Mouse (Mus musculus) embryonic facial prominence, embryonic 11.5 days (tissue): Measurements from ENCODE around the gene 0610010F05Rik. TPM values are rescaled to one million over a fixed set of nuclear protein-coding genes. Genes with fewer than 3 reads are reported as not detected.

Experiments used
- ATAC-seq: fragments of 200-750 bp; cut with Nextera tagmentation; replicated peaks from 2 replicates; pipeline ENCODE4 v1.8.0; 2017; ENCODE audit warnings: low read depth; ENCODE audit not compliant: insufficient number of reproducible peaks, low FRiP score, low TSS enrichment
- DNase-seq: peaks from one replicate; pipeline ENCODE4 v3.0.0-alpha.2; 2015; ENCODE audit warnings: low spot score
- H3K27ac ChIP-seq: fragments of 300-500 bp; sonication (generic); replicated peaks from 2 replicates; pipeline ENCODE4 v1.5.1; 2014; ENCODE audit warnings: mild to moderate bottlenecking, low read depth, low read length, control low read depth
- H3K27me3 ChIP-seq: fragments of 300-500 bp; sonication (generic); 2 replicates; pipeline ENCODE4 v1.6.1; 2014; ENCODE audit warnings: mild to moderate bottlenecking, low read length, moderate library complexity, mixed read lengths; ENCODE audit not compliant: control insufficient read depth, insufficient read depth
- H3K36me3 ChIP-seq: fragments of 300-500 bp; sonication (generic); replicated peaks from 2 replicates; pipeline ENCODE4 v1.6.1; 2014; ENCODE audit warnings: low read depth, mild to moderate bottlenecking, low read length, moderate library complexity, mixed read lengths; ENCODE audit not compliant: control insufficient read depth, insufficient read depth
- H3K4me1 ChIP-seq: fragments of 300-500 bp; sonication (generic); 2 replicates; pipeline ENCODE4 v1.6.1; 2014; ENCODE audit warnings: low read length, mixed read lengths; ENCODE audit not compliant: control insufficient read depth, insufficient read depth
- H3K4me2 ChIP-seq: fragments of 300-500 bp; sonication (generic); 2 replicates; pipeline ENCODE4 v1.6.1; 2014; ENCODE audit warnings: low read depth, mild to moderate bottlenecking, control low read depth, low read length, moderate library complexity
- H3K4me3 ChIP-seq: fragments of 300-500 bp; sonication (generic); 2 replicates; pipeline ENCODE4 v1.5.1; 2014; ENCODE audit warnings: low read depth, low read length, control low read depth
- H3K9ac ChIP-seq: fragments of 300-500 bp; sonication (generic); replicated peaks from 2 replicates; pipeline ENCODE4 v1.6.1; 2014; ENCODE audit warnings: mild to moderate bottlenecking, control low read depth, low read length
- H3K9me3 ChIP-seq: fragments of 300-500 bp; sonication (generic); replicated peaks from 2 replicates; pipeline ENCODE4 v1.6.1; 2016; ENCODE audit warnings: mild to moderate bottlenecking, low read length, inconsistent platforms, mixed read lengths; ENCODE audit not compliant: control insufficient read depth
- WGBS: fragments of 180-500 bp; shearing (Covaris S2); extraction: QIAGEN DNeasy Blood & Tissue Kit; methylation state at CpG from one replicate; pipeline ENCODE4 v1.1.7; 2014; 5-methylcytosine and 5-hydroxymethylcytosine counted together
- polyA plus RNA-seq: library from polyadenylated mRNA; unstranded; fragments of >200 nt; fragmentation: Nextera tagmentation; extraction: Ambion mirVana; gene quantifications from 2 replicates; pipeline ENCODE4 v1.2.1, GENCODE M21; 2014

0610010F05Rik gene
- polyA plus RNA-seq, 1 experiment from 2014 or later: 36.8 TPM

GRCm38 (mm10) chr11:23557039-23557630 lies 76.3 kb downstream of the 0610010F05Rik start:
- no peak overlapping the region for H3K9ac ChIP-seq
- H3K4me1 ChIP-seq: no peaks in the 10 kb centered on the region
- H3K27me3 ChIP-seq: no peaks in the 10 kb centered on the region
- no peaks in the 10 kb centered on the region for H3K9me3 ChIP-seq
- ATAC-seq (no peak), DNase-seq (no peak)
- H3K4me2 ChIP-seq: no peak overlapping the region
- H3K4me3 ChIP-seq: no peak overlapping the region
- WGBS: 58% methylated on average over 6 of the region's 6 CpGs
- no peaks in the 10 kb centered on the region for H3K36me3 ChIP-seq
- H3K27ac ChIP-seq: no peak overlapping the region

- Histone ChIP-seq H3K27me3 (no peaks in the 10 kb centered on the region), H3K27ac (no peak overlapping the region), H3K4me1 (no peaks in the 10 kb centered on the region), H3K9me3 (no peaks in the 10 kb centered on the region), H3K4me2 (no peak overlapping the region), H3K9ac (no peak overlapping the region), H3K36me3 (no peaks in the 10 kb centered on the region), H3K4me3 (no peak overlapping the region)
- DNase-seq: no peak
- no peak for ATAC-seq
- 85% methylated on average over 2 of the region's 2 CpGs for WGBS
These were observed 96.0 kb downstream of the 0610010F05Rik start for GRCm38 (mm10) chr11:23537446-23537845.

- H3K4me3 ChIP-seq: no peak within 1 kb of the TSS
- no peaks in the 10 kb centered on the region for H3K36me3 ChIP-seq
- no peak within 1 kb of the TSS for H3K4me2 ChIP-seq
- no peak for DNase-seq
- H3K4me1 ChIP-seq: no peaks in the 10 kb centered on the region
- ATAC-seq: no peak
- no peak within 1 kb of the TSS for H3K27ac ChIP-seq
- 47% methylated on average over 5 of the region's 5 CpGs for WGBS
- H3K9ac ChIP-seq: no peak within 1 kb of the TSS
- no peaks in the 10 kb centered on the region for H3K9me3 ChIP-seq
- H3K27me3 ChIP-seq: no peaks in the 10 kb centered on the region
These were observed 112.8 kb downstream of the 0610010F05Rik start, which contains the start of gene 1700093K21Rik for GRCm38 (mm10) chr11:23520473-23521205. Gene 1700093K21Rik, minus strand, starts transcription at chr11:23521155.

GRCm38 (mm10) chr11:23518981-23519380 lies 114.5 kb downstream of the 0610010F05Rik start:
- WGBS: 76% methylated on average over 3 of the region's 3 CpGs
- no peak for ATAC-seq
- Histone ChIP-seq H3K4me2 (no peak overlapping the region), H3K36me3 (no peaks in the 10 kb centered on the region), H3K9me3 (no peaks in the 10 kb centered on the region), H3K9ac (no peak overlapping the region), H3K4me3 (no peak overlapping the region), H3K27ac (no peak overlapping the region), H3K4me1 (no peaks in the 10 kb centered on the region), H3K27me3 (no peaks in the 10 kb centered on the region)
- DNase-seq: no peak

GRCm38 (mm10) chr11:23515315-23515714 lies 118.1 kb downstream of the 0610010F05Rik start:
- Histone ChIP-seq H3K9me3 (no peaks in the 10 kb centered on the region), H3K4me1 (no peaks in the 10 kb centered on the region), H3K9ac (no peak overlapping the region), H3K27me3 (no peaks in the 10 kb centered on the region), H3K4me3 (no peak overlapping the region), H3K4me2 (no peak overlapping the region), H3K27ac (no peak overlapping the region), H3K36me3 (no peaks in the 10 kb centered on the region)
- WGBS: 78% methylated on average over 2 of the region's 2 CpGs
- ATAC-seq (no peak), DNase-seq (no peak)

Other genes with a start within 250 kb of the 0610010F05Rik start
- 161 and 178 TPM in 2 replicates for gene Ahsa2, start 135.6 kb downstream of the 0610010F05Rik start, polyA plus RNA-seq
- not detected in 2 replicates for gene 1700093K21Rik, start 112.5 kb downstream of the 0610010F05Rik start, polyA plus RNA-seq
- gene Pus10, start 32.0 kb upstream of the 0610010F05Rik start, polyA plus RNA-seq: 32.0 and 41.0 TPM in 2 replicates
- gene Pex13, start 32.3 kb upstream of the 0610010F05Rik start, polyA plus RNA-seq: 48.0 and 48.6 TPM in 2 replicates
- gene Rel, start 137.3 kb upstream of the 0610010F05Rik start, polyA plus RNA-seq: 0.86 and 0.94 TPM in 2 replicates